Mouse (Mus musculus) cortical plate, adult 2 months (tissue): ENCODE measurements around the gene Ank3. TPM values are rescaled to one million over a fixed set of nuclear protein-coding genes. Genes with fewer than 3 reads are reported as not detected.

Source experiments
- H3K27ac ChIP-seq: fragments of 200-500 bp; 2 replicates; pipeline ENCODE4 v1.5.1; 2012; ENCODE audit warnings: low read length, control low read depth, inconsistent platforms; ENCODE audit not compliant: insufficient read depth
- H3K4me1 ChIP-seq: fragments of 200-500 bp; 2 replicates; pipeline ENCODE4 v1.6.1; 2011; ENCODE audit warnings: low read length; ENCODE audit not compliant: control insufficient read depth, insufficient read depth
- H3K4me3 ChIP-seq: fragments of 200-500 bp; 2 replicates; pipeline ENCODE4 v1.5.1; 2011; ENCODE audit warnings: mild to moderate bottlenecking, low read length, control low read depth; ENCODE audit not compliant: insufficient read depth
- CTCF ChIP-seq: fragments of 200-500 bp; IDR thresholded peaks from 2 replicates; pipeline ENCODE4 v1.5.1; 2011; ENCODE audit warnings: mild to moderate bottlenecking, control low read depth, low read length; ENCODE audit not compliant: insufficient read depth; ENCODE audit errors: extremely low read depth
- POLR2A ChIP-seq: fragments of 200-500 bp; IDR thresholded peaks from 2 replicates; pipeline ENCODE4 v1.6.1; 2011; ENCODE audit warnings: mild to moderate bottlenecking, low read length, control low read depth; ENCODE audit not compliant: insufficient read depth; ENCODE audit errors: extremely low read depth
- polyA plus RNA-seq: library from polyadenylated mRNA; depleted of rRNA; stranded (reverse); fragments of >200 nt; gene quantifications from 2 replicates; pipeline ENCODE4 v1.2.3, GENCODE M21; 2012

Gene Ank3
- polyA plus RNA-seq, 1 experiment: 188 TPM

DNA sequence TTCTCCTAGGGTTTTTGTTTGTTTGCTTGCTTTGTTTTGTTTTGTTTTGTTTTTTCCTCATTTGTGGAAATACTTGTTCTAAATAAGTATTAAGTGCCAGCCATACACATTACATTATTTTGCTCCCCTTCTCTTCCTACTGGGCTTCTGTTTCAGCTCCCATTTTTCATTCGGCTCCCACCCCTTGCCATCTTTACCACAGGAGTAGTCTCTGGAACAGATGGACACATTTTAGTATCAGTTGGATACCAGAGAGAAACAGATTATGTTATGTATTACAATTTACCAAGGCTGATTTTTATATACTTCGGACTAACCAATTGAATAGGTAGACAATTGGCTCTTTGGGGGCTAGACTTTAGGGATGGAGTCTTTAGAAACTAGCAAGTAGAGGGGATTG is 327.7 kb downstream of the Ank3 start:
- H3K4me1 ChIP-seq: peaks cover 23% of the 10 kb centered on the region
- no peak overlapping the region for H3K27ac ChIP-seq
- TF ChIP-seq CTCF (no peak), POLR2A (no peak)
- no peak overlapping the region for H3K4me3 ChIP-seq

DNA sequence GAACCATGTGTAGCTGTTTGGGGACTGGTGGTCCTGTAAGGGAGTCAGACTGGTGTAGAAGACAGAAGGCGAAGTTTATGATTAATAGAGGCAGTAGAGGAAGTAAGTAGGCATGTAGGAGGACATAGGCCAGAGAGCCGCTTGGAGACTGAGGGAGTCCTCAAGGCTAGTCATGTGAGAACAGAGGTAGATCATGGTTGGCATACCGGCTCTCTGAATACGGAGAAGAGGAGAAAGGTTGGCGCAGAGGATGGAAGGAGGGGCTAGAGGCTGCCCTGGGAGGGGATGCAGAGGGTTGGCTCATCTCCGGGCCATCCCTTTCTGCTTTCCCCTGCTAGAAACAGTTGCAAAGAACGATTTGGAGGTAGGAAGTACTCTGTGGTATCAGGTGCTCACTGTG is 328.2 kb downstream of the Ank3 start:
- H3K4me3 ChIP-seq: no peak overlapping the region
- TF ChIP-seq CTCF (no peak), POLR2A (no peak)
- H3K4me1 ChIP-seq: peaks cover 23% of the 10 kb centered on the region
- no peak overlapping the region for H3K27ac ChIP-seq

DNA sequence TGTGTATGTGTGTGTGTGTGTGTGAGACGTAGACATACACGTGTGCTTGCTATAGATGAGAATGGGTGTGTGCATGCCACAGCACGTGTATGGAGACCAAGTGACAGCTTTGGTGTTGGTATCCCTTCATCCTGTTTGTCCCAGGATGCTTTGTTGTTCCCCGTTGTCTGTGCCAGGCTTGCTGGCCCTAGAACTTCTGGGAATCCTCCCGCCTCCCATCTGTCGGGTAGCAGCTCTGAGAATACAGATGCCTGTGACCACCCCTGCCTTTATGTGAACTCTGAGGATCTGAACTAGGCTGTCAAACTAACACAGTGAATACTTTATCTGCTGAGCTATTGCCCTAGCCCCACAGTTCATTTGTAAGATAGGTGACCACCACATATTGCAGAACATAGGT is 330.3 kb downstream of the Ank3 start:
- TF ChIP-seq CTCF: no peak
- no peak for TF ChIP-seq POLR2A
- Histone ChIP-seq H3K27ac (no peak overlapping the region), H3K4me3 (no peak overlapping the region), H3K4me1 (peaks cover 21% of the 10 kb centered on the region)

DNA sequence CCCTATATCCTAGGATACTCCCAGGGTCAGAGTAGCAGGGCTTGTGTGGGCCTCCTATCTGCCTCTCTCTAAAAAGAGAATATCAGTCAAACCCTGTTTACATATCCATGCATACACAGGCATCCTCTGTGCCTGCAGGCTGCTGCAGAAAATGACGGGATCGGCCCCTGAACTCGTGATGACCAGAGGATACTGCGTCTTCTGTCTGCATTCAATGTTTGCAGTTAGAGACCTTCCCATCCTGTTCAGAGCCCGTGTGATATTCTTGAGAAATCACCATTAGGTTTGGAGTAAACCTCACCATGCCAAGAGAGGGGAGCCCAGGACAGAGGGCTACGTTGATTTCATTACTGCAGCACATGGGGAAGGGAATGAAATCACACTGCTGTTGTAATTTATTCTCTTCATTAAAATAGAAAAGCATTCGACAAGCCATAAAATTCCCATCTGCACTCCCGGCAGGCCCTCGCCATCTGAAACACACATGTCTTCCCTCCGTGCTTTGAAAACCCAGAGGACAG is 331.8 kb downstream of the Ank3 start:
- Histone ChIP-seq H3K4me3 (no peak overlapping the region), H3K27ac (no peak overlapping the region), H3K4me1 (peaks cover 17% of the 10 kb centered on the region)
- TF ChIP-seq POLR2A: no peak
- no peak for TF ChIP-seq CTCF

DNA sequence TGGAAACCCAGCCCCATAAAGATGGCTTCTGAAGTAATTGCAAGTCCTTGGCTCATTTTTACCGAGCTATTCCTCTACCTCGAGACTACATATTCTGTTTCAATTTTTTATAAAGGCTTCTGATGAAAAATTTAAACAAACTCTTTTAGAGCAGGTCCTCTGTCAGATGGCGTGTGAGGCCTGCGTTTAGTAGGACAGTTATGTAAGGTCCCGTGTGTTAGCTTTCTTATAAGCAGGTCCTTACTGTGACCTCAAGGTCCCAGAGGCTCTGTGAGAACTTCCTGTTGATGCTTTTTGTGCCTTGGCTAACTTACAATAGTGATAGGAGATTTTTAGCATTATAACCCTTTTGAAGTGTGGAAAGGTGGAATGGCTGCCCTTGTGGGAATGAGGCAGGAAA is 332.8 kb downstream of the Ank3 start:
- Histone ChIP-seq H3K4me1 (peaks cover 17% of the 10 kb centered on the region), H3K4me3 (no peak overlapping the region), H3K27ac (no peak overlapping the region)
- TF ChIP-seq CTCF (no peak), POLR2A (no peak)

DNA sequence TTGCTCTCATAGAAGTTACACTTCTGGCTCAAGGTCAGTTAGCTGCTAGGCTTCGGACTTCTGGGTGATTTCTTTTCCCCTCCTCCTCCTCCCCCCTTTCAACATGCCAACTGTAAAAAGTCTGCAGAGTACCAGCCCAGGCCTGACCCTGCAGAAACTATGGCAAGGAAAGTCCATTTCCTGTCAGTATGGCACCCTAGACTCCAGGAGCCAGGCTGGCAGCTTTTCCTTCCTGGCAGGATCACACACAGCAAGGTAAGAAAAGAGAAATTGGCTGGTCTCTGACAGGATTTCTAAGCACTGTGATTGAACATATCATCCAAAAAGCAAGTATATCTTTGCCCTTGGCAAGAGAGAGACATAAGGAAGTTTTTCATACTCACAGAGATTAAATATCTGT is 333.3 kb downstream of the Ank3 start:
- H3K4me1 ChIP-seq: peaks cover 16% of the 10 kb centered on the region
- no peak overlapping the region for H3K27ac ChIP-seq
- H3K4me3 ChIP-seq: no peak overlapping the region
- TF ChIP-seq POLR2A: no peak
- no peak for TF ChIP-seq CTCF

DNA sequence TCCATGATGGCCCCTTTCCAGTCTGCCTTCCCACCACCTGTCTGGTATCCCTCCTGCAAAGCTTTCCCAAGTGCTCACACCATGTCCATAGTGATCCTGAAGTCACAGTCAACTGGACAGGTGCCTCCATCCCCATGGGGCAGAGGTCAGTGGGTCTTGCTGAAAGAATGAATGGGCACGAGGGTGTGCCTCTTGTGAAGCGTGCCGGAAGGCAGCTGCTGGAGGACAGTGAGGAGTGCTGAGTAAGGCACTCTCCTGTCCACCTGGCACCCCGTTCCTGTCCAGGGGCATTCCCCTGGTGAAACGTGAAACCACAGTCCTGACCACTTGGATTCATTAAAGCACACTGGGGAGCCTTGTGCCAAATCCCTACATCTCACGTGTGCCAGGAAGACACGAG is 337.7 kb downstream of the Ank3 start:
- H3K27ac ChIP-seq: no peak overlapping the region
- peaks cover 12% of the 10 kb centered on the region for H3K4me1 ChIP-seq
- TF ChIP-seq CTCF (no peak), POLR2A (no peak)
- no peak overlapping the region for H3K4me3 ChIP-seq

DNA sequence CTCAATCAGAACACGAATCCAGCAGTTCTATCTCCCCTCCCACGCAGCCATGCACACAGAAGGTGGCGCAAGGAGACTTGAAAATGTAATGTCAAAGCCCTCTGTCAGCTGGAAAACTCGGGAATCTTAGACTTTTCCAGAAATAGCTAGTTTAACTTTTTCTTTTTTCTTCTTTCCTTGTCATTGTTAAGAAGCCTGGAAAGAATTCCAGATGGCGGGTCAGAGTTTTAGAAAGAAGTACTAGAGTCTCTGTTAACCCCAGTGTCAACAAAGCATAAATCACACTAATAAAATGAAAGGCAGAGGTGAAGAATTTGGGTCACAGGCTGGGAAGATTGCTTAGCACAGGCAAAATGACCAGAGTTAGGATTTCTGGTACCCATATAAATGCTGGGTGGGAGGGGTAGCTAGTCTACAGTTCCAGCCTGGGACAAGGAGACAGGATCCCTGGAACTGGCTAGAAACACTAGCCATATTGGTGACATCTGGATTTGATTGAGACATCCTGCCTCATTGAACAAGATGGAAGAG is 340.2 kb downstream of the Ank3 start:
- TF ChIP-seq CTCF: peak; percentile 17; the same call in 1 of the 2 replicates
- no peak for TF ChIP-seq POLR2A
- no peak overlapping the region for H3K4me3 ChIP-seq
- H3K27ac ChIP-seq: no peak overlapping the region
- peaks cover 19% of the 10 kb centered on the region for H3K4me1 ChIP-seq

DNA sequence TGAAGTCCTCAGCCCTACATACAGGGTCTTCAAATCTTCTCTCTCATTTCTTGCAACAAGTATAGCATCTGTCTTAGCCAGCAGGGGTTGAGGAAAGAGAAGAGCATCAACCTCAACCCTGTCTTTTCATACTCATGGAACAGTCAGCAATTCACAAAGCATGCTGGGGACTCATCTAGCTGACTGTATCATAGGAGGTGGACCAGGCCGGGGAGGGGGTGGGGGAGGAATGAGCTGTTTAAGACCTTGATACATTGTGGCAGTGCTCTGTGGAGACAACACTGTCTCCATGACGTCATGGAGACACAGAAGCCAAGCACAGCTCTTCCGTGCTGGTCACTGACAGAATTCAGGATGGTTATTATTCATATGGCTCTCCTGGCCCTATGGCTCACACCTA is 344.0 kb downstream of the Ank3 start:
- no peak for TF ChIP-seq POLR2A
- TF ChIP-seq CTCF: no peak
- peak overlapping the region; percentile 56 for H3K27ac ChIP-seq
- H3K4me3 ChIP-seq: no peak overlapping the region
- peaks cover 32% of the 10 kb centered on the region for H3K4me1 ChIP-seq

DNA sequence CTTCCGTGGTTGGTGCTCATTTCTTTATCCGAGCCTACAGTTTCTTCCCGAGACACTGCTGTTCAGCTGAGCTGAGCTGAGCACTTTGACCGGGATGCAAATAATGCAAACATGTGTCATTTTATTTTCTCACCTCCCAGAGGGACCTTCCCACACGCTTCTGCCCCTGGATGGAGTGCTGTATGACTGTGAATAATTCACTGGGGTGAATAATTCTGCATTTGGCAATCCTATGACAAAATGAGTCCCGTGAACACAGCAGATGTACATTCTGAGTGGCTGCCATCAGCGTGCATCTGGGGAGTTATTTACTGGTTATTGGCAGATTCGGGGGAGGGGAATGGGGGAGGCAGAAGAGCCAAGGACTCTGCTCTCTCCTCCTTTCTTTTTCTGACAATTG is 345.6 kb downstream of the Ank3 start:
- Histone ChIP-seq H3K4me3 (no peak overlapping the region), H3K27ac (0 out of 2 replicates have a peak overlapping the region, but pooled peaks have one; percentile 56), H3K4me1 (peaks cover 34% of the 10 kb centered on the region)
- TF ChIP-seq POLR2A (no peak), CTCF (no peak)

DNA sequence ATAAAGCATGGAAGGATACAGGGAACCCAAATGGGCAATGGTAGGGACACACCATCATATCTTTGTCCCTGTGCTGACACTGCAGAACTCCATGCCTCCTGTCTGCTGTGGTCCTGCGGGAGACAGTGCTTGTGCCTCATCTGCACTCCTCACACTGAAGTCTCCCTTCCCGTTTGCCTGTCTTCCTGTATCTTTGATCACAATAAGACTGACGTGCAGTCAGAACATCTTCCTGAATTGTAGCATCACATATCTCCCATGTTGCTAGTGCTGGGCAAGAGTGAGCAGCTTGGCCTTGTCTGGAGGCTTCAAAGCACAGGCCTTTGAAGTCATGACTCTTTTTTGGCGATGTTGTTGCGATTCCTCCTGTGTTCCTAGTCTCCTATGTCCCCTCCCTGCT is 346.3 kb downstream of the Ank3 start:
- Histone ChIP-seq H3K27ac (peak overlapping the region; percentile 56), H3K4me3 (no peak overlapping the region), H3K4me1 (peaks cover 31% of the 10 kb centered on the region)
- TF ChIP-seq CTCF (no peak), POLR2A (no peak)
